Mouse (Mus musculus) kidney, adult 2 months (tissue): ENCODE measurements around the gene Prkn. TPM values are rescaled to one million over a fixed set of nuclear protein-coding genes. Genes with fewer than 3 reads are reported as not detected.

Experiments used
- DNase-seq: peaks from one replicate; pipeline ENCODE4 v3.0.0; 2021
- H3K27ac ChIP-seq: fragments of 200-500 bp; 2 replicates; pipeline ENCODE4 v1.5.1; 2012; ENCODE audit warnings: low read depth, low read length, control low read depth, inconsistent platforms; ENCODE audit not compliant: insufficient read depth
- H3K27me3 ChIP-seq: fragments of 200-500 bp; replicated peaks from 2 replicates; pipeline ENCODE4 v1.6.1; 2012; ENCODE audit warnings: mild to moderate bottlenecking, moderate library complexity, low read length, inconsistent platforms; ENCODE audit not compliant: control insufficient read depth, insufficient read depth
- H3K36me3 ChIP-seq: fragments of 200-500 bp; 2 replicates; pipeline ENCODE4 v1.6.1; 2012; ENCODE audit warnings: mild to moderate bottlenecking, moderate library complexity, low read length, inconsistent platforms; ENCODE audit not compliant: control insufficient read depth, insufficient read depth
- H3K4me1 ChIP-seq: fragments of 200-500 bp; 2 replicates; pipeline ENCODE4 v1.6.1; 2011; ENCODE audit warnings: low read length; ENCODE audit not compliant: control insufficient read depth, insufficient read depth
- H3K4me3 ChIP-seq: fragments of 200-500 bp; 2 replicates; pipeline ENCODE4 v1.5.1; 2011; ENCODE audit warnings: mild to moderate bottlenecking, low read depth, low read length, control low read depth; ENCODE audit not compliant: insufficient read depth
- CTCF ChIP-seq: fragments of 200-500 bp; conservative IDR thresholded peaks from 2 replicates; pipeline ENCODE4 v1.5.1; 2011; ENCODE audit warnings: low read depth, mild to moderate bottlenecking, control low read depth, low read length, moderate library complexity, mixed read lengths; ENCODE audit not compliant: insufficient read depth, insufficient read length
- POLR2A ChIP-seq: fragments of 200-500 bp; IDR thresholded peaks from one replicate; pipeline ENCODE4 v1.6.1; 2011; ENCODE audit warnings: low read depth, low read length, control low read depth
- WGBS: fragments of 180-500 bp; shearing (Covaris S2); methylation state at CpG from one replicate; pipeline ENCODE4 v1.1.7; 2018; 5-methylcytosine and 5-hydroxymethylcytosine counted together
- polyA plus RNA-seq: library from polyadenylated mRNA; depleted of rRNA; stranded (reverse); fragments of >200 nt; gene quantifications from 2 replicates; pipeline ENCODE4 v1.2.3, GENCODE M21; 2012

Prkn gene
- polyA plus RNA-seq, 1 experiment: 6.1 TPM

DNA sequence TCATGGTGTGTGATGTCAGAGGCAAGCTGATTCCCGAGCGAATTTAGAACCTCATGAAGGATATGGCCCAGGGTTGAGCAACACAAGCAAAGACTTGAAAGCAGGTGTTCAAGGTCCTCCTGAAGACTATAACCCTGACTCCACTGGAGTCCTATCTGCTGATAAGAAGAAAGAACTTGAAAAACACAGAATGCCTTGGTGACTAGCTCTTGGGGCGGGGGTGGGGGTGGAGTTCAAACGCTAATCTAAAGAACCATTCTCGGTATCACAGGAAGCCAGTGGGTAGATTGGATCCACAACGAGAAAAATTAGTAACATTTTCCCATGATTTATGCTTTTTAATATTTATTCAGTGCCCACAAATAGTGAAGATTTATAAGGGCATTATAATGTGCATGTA, 879.6 kb downstream of the Prkn start:
- no peak overlapping the region for H3K4me3 ChIP-seq
- no peak overlapping the region for H3K27ac ChIP-seq
- no peak for DNase-seq
- WGBS: 91% methylated on average over 6 of the region's 6 CpGs
- no peaks in the 10 kb centered on the region for H3K4me1 ChIP-seq
- no peaks in the 10 kb centered on the region for H3K27me3 ChIP-seq
- H3K36me3 ChIP-seq: no peaks in the 10 kb centered on the region
- TF ChIP-seq POLR2A (no peak), CTCF (no peak)

DNA sequence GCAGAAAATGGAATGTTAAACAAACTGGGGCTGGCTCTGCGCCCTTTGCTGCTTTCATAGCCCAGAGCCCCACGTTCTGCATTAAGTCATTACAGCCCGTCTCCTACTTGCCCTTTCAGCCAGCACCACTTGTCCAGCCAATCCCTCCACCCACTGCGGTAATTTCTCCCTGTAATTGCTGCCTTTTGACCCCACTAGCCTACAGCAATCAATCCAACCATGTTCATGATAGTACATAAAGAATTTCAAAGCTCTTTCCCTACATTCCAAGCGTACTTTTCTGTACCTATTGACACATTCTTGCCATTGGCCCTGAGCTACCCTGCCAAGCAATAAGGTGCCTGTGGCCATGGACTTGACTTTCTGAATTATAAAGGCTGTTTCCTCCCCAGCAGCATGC, 881.7 kb downstream of the Prkn start:
- TF ChIP-seq POLR2A (no peak), CTCF (no peak)
- H3K27me3 ChIP-seq: no peaks in the 10 kb centered on the region
- DNase-seq: peak; percentile 75
- H3K36me3 ChIP-seq: no peaks in the 10 kb centered on the region
- H3K27ac ChIP-seq: no peak overlapping the region
- peaks cover 2% of the 10 kb centered on the region for H3K4me1 ChIP-seq
- WGBS: 42% methylated on average over 5 of the region's 5 CpGs
- no peak overlapping the region for H3K4me3 ChIP-seq

DNA sequence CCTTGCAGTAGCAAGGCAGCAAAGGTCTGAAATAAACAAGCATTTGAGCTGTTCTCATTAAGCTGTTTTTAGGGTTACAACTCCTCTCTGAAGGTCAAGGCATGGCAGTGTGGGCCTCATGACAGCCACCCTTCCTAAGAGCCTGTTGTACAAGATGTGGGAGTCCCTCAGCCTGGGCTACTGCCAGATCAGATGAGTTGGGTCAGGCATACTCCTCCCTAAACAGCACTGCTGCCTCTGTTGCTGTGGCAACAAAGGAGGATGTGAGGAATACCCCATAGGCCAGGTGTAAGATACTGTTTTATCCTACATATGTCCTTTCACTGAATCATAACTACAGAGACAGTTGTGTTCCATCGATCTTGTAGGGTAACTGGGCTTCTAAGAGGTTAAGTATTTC, 882.3 kb downstream of the Prkn start:
- peaks cover 6% of the 10 kb centered on the region for H3K4me1 ChIP-seq
- H3K27me3 ChIP-seq: no peaks in the 10 kb centered on the region
- H3K4me3 ChIP-seq: no peak overlapping the region
- no peaks in the 10 kb centered on the region for H3K36me3 ChIP-seq
- peak; percentile 28 for DNase-seq
- H3K27ac ChIP-seq: no peak overlapping the region
- WGBS: 94% methylated on average over 1 of the region's 1 CpGs
- TF ChIP-seq CTCF: no peak
- TF ChIP-seq POLR2A: no peak

DNA sequence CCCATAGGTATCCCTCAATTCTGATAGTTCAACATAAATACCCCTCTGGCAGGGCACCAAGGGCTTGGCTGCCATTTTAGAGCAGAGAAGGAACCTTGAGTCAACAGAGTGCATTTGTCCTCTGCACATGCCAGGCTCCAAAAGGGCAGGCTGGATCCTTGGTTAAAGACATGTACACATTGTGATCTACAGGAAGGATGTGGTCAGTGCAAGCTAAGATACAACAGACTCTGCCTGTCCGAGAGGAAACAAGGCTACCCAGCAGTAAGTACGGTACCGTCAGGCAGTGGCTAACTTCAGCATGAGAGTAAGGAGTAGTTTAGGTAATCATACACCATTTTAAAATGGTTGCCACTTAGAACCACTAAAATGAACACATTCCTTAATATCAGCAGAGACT, 884.0 kb downstream of the Prkn start:
- TF ChIP-seq POLR2A (no peak), CTCF (no peak)
- no peak overlapping the region for H3K4me3 ChIP-seq
- 75% methylated on average over 3 of the region's 3 CpGs for WGBS
- H3K27ac ChIP-seq: no peak overlapping the region
- no peaks in the 10 kb centered on the region for H3K27me3 ChIP-seq
- no peaks in the 10 kb centered on the region for H3K36me3 ChIP-seq
- peaks cover 6% of the 10 kb centered on the region for H3K4me1 ChIP-seq
- DNase-seq: no peak

DNA sequence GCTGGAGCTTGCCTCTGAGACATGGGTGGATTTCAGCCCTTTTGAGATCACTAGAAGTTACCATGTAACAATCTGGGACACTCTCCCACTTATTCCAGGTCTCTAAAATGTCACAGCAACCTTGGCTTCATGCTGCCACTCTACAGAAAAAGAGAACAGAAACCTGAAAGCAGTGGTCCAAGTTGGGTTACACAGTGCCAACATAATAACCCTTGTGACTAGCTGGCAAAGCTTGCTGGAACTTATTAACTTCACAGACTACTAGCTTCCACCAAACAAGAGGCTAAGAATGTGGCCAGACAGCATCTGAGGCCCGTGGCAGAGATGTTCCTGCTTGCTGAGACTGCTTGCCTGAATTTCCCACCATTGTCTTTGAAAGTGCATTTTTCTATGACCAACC, 886.9 kb downstream of the Prkn start:
- Histone ChIP-seq H3K27me3 (no peaks in the 10 kb centered on the region), H3K36me3 (no peaks in the 10 kb centered on the region), H3K4me1 (peaks cover 6% of the 10 kb centered on the region), H3K4me3 (no peak overlapping the region), H3K27ac (peak overlapping the region; percentile 65)
- DNase-seq: peak; percentile 92
- 23% methylated on average over 1 of the region's 1 CpGs for WGBS
- TF ChIP-seq POLR2A: no peak
- no peak for TF ChIP-seq CTCF

DNA sequence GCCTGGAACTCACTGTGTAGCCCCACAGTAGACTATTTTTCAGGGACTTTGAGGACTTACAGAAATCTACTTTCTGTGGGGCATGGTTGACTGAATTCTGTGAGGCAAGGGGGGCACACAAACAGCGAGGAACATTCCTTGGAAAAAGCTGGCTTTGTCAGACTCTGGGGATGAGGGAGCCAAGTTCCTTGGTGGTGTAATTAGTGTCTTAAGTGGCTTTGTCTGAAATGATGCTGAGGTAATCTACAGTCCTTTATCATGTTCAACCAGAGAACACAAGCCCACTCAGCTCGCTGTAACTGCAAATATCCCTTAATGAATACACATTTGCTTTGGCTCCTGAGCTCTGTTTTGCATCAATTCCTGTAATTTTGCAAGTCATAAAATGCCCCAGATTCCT, 888.1 kb downstream of the Prkn start:
- DNase-seq: no peak
- H3K4me1 ChIP-seq: peaks cover 6% of the 10 kb centered on the region
- 84% methylated on average over 2 of the region's 2 CpGs for WGBS
- no peaks in the 10 kb centered on the region for H3K36me3 ChIP-seq
- H3K27me3 ChIP-seq: no peaks in the 10 kb centered on the region
- no peak overlapping the region for H3K27ac ChIP-seq
- H3K4me3 ChIP-seq: no peak overlapping the region
- no peak for TF ChIP-seq CTCF
- no peak for TF ChIP-seq POLR2A

DNA sequence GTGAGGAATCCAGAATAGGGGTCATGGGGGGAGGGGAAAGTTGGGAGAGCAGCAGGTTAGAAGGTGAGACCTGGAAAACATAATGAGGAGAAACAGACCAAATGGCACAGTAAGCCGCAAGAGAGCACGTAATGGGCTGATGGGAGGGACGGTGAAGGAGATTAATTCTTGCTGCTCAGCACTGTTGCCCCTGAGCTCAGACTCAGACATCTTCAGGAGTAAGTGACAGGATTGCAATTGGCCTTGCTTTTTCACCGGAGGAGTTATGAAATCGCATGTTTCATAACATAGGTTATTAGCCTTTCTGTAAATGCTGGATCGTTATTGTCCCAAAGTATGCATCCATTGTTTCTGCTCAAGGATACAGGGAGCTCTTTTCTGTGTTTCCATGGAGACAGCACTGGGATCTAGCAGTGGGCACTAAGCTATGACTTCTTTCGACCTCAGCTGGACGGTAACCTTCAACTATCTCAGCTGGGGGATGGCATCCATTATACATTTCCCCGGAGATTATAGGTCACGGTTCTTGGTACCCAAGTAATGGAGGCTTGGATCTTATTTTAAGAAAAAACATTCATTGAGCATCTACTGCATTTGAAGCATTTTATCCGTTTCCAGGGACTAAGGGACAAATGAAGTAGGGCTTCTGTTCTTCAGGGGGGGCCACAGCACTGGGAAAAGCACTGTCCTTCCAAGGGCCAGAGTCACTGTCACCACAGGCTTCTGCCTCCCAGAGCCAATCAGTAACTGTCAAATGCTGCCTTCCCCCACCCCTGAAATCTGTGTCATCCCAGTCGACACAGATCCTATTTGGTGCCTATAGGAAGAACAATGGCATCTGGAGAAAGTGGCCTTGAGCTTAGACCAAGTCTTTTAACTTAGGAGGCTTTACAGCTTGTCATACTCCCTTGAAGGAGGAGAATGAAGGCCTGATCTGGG, 890.7 kb downstream of the Prkn start:
- Histone ChIP-seq H3K36me3 (no peaks in the 10 kb centered on the region), H3K4me1 (peaks cover 6% of the 10 kb centered on the region), H3K27ac (no peak overlapping the region), H3K27me3 (no peaks in the 10 kb centered on the region), H3K4me3 (no peak overlapping the region)
- WGBS: 87% methylated on average over 12 of the region's 12 CpGs
- DNase-seq: no peak
- TF ChIP-seq CTCF (no peak), POLR2A (no peak)
